Mouse (Mus musculus) myocyte (in vitro differentiated cells): ENCODE data around the gene Togaram2. TPM values are rescaled to one million over a fixed set of nuclear protein-coding genes. Genes with fewer than 3 reads are reported as not detected.
"Not testable (repeated sequence)": the region's sequence is repeated elsewhere in the genome, so short reads cannot be mapped to it uniquely, and the experiment has no call there.

Source experiments
- H3K27me3 ChIP-seq: one replicate; pipeline ENCODE4 v1.6.1; 2011; ENCODE audit not compliant: control insufficient read depth, insufficient read depth, insufficient read length
- H3K36me3 ChIP-seq: one replicate; pipeline ENCODE4 v1.6.1; 2011; ENCODE audit not compliant: control insufficient read depth, insufficient read depth
- H3K4me2 ChIP-seq: one replicate; pipeline ENCODE4 v1.6.1; 2011; ENCODE audit warnings: low read depth, control low read depth
- H3K4me3 ChIP-seq: one replicate; pipeline ENCODE4 v1.5.1; 2011; ENCODE audit warnings: mild to moderate bottlenecking, control low read depth, moderate library complexity
- H3K79me2 ChIP-seq: one replicate; pipeline ENCODE4 v1.6.1; 2011; ENCODE audit not compliant: control insufficient read depth, insufficient read depth
- H3ac ChIP-seq: one replicate; pipeline ENCODE4 v1.6.1; 2011; ENCODE audit not compliant: control insufficient read depth, insufficient read length
- CEBPB ChIP-seq: IDR thresholded peaks from 2 replicates; pipeline ENCODE4 v1.6.1; 2011; ENCODE audit warnings: mild to moderate bottlenecking, moderate library complexity; ENCODE audit not compliant: poor library complexity, insufficient read depth, severe bottlenecking
- E2F4 ChIP-seq: IDR thresholded peaks from one replicate; pipeline ENCODE4 v1.6.1; 2011; ENCODE audit warnings: mild to moderate bottlenecking, control low read depth, moderate library complexity; ENCODE audit not compliant: insufficient read depth
- MAX ChIP-seq: IDR thresholded peaks from one replicate; pipeline ENCODE4 v1.6.1; 2011; ENCODE audit warnings: low read depth, mild to moderate bottlenecking, control low read depth
- MYOD1 ChIP-seq, 3 experiments: IDR thresholded peaks; one replicate each; pipeline ENCODE4 v1.6.1; 2011; ENCODE audit warnings: control low read depth in 2 of 3, low read depth in 2 of 3, mild to moderate bottlenecking in 2 of 3, moderate library complexity in 1 of 3; ENCODE audit not compliant: insufficient read length in 2 of 3, control insufficient read depth in 1 of 3
- MYOG ChIP-seq, 3 experiments: IDR thresholded peaks; one replicate each; pipeline ENCODE4 v1.6.1; 2011; ENCODE audit warnings: control low read depth in 2 of 3, low read depth in 2 of 3, mild to moderate bottlenecking in 2 of 3; ENCODE audit not compliant: insufficient read length in 2 of 3, control insufficient read depth in 1 of 3, insufficient read depth in 1 of 3
- POLR2A ChIP-seq: IDR thresholded peaks from one replicate; pipeline ENCODE4 v1.6.1; 2011; ENCODE audit warnings: low read depth, mild to moderate bottlenecking, control low read depth, moderate library complexity; ENCODE audit not compliant: insufficient read length
- POLR2AphosphoS2 ChIP-seq: IDR thresholded peaks from one replicate; pipeline ENCODE4 v1.6.1; 2011; ENCODE audit warnings: low read depth, control low read depth; ENCODE audit not compliant: insufficient read length
- REST ChIP-seq: IDR thresholded peaks from one replicate; pipeline ENCODE4 v1.6.1; 2011; ENCODE audit warnings: mild to moderate bottlenecking, control low read depth, moderate library complexity; ENCODE audit not compliant: insufficient read depth, insufficient read length
- SRF ChIP-seq: IDR thresholded peaks from one replicate; pipeline ENCODE4 v1.6.1; 2011; ENCODE audit warnings: low read depth; ENCODE audit not compliant: control insufficient read depth, insufficient read length
- TCF12 ChIP-seq: IDR thresholded peaks from one replicate; pipeline ENCODE4 v1.6.1; 2011; ENCODE audit warnings: mild to moderate bottlenecking, control low read depth; ENCODE audit not compliant: poor library complexity, insufficient read depth, severe bottlenecking
- TCF3 ChIP-seq: IDR thresholded peaks from one replicate; pipeline ENCODE4 v1.6.1; 2011; ENCODE audit warnings: low read depth, control low read depth; ENCODE audit not compliant: insufficient read length
- USF1 ChIP-seq: IDR thresholded peaks from one replicate; pipeline ENCODE4 v1.6.1; 2011; ENCODE audit warnings: low read depth, mild to moderate bottlenecking, control low read depth, moderate library complexity
- polyA plus RNA-seq: library from polyadenylated mRNA; unstranded; fragments of >200 nt; fragmentation: generic; extraction: Trizol; gene quantifications from one replicate; pipeline ENCODE4 v1.2.1, GENCODE M21; 2012; ENCODE audit warnings: missing spikeins

Togaram2 gene
- polyA plus RNA-seq, 1 experiment, result 0.31 TPM

GRCm38 (mm10) chr17:71760536-71760935 lies 87.5 kb downstream of the Togaram2 start:
- Histone ChIP-seq H3K4me3 (no peak overlapping the region), H3K79me2 (no peaks in the 10 kb centered on the region), H3K36me3 (no peaks in the 10 kb centered on the region), H3ac (no peak overlapping the region), H3K4me2 (no peak overlapping the region), H3K27me3 (no peaks in the 10 kb centered on the region)
- TF ChIP-seq TCF3 (no peak), POLR2AphosphoS2 (no peak), MYOG (IDR thresholded peaks at IDR 0.05; ENCODE audit: control insufficient read depth in 1 of 3, insufficient read depth in 1 of 3, insufficient read length in 2 of 3, low read depth in 2 of 3) (no peak), MYOD1 (IDR thresholded peaks at IDR 0.05; ENCODE audit: control insufficient read depth in 1 of 3, insufficient read length in 2 of 3, low read depth in 2 of 3) (no peak), TCF12 (no peak), E2F4 (no peak), SRF (no peak), CEBPB (no peak), USF1 (no peak), POLR2A (no peak), MAX (no peak), REST (no peak)

GRCm38 (mm10) chr17:71768173-71768572 lies 95.1 kb downstream of the Togaram2 start, which contains the start of gene Clip4:
TSS of gene Clip4 (plus strand) at chr17:71768473.
- not testable (repeated sequence) for H3K79me2 ChIP-seq, H3K27me3 ChIP-seq, H3K36me3 ChIP-seq, H3ac ChIP-seq, H3K4me2 ChIP-seq, H3K4me3 ChIP-seq

DNA sequence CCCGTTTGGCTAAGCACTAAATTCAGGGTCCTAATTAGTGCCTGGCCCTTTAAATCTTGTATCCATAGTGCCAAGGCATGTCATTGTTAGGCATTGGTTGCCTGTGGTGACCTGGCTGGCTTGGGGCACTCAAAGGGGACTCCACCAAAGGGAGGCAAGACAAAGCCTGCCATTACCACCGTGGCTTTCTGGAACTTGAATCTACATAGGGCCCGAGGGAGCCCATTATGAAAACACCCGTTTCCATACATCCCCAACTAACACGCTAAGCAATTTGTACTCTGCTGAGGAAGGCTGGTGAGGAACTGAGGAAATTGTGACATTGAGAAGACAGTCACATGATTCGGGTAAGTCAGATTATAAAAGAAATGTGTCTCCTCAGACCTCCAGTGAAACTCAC lies 96.5 kb downstream of the Togaram2 start:
- Histone ChIP-seq H3K27me3 (no peaks in the 10 kb centered on the region), H3K79me2 (no peaks in the 10 kb centered on the region), H3K4me2 (no peak overlapping the region), H3K36me3 (no peaks in the 10 kb centered on the region), H3K4me3 (no peak overlapping the region), H3ac (no peak overlapping the region)
- no peak for TF ChIP-seq TCF3
- no peak for TF ChIP-seq POLR2AphosphoS2
- TF ChIP-seq E2F4, result no peak
- TF ChIP-seq MYOD1 (IDR thresholded peaks at IDR 0.05; ENCODE audit: control insufficient read depth in 1 of 3, insufficient read length in 2 of 3, low read depth in 2 of 3), result no peak
- TF ChIP-seq TCF12, result no peak
- no peak for TF ChIP-seq SRF
- TF ChIP-seq MAX, result no peak
- no peak for TF ChIP-seq USF1
- no peak for TF ChIP-seq CEBPB
- TF ChIP-seq MYOG (IDR thresholded peaks at IDR 0.05; ENCODE audit: control insufficient read depth in 1 of 3, insufficient read depth in 1 of 3, insufficient read length in 2 of 3, low read depth in 2 of 3), result no peak
- TF ChIP-seq REST, result no peak
- no peak for TF ChIP-seq POLR2A

- Histone ChIP-seq H3ac (no peak overlapping the region), H3K27me3 (no peaks in the 10 kb centered on the region), H3K4me2 (no peak overlapping the region), H3K4me3 (no peak overlapping the region), H3K36me3 (no peaks in the 10 kb centered on the region), H3K79me2 (no peaks in the 10 kb centered on the region)
- no peak for TF ChIP-seq USF1
- no peak for TF ChIP-seq MYOG (IDR thresholded peaks at IDR 0.05; ENCODE audit: control insufficient read depth in 1 of 3, insufficient read depth in 1 of 3, insufficient read length in 2 of 3, low read depth in 2 of 3)
- TF ChIP-seq MAX, result no peak
- no peak for TF ChIP-seq POLR2AphosphoS2
- no peak for TF ChIP-seq MYOD1 (IDR thresholded peaks at IDR 0.05; ENCODE audit: control insufficient read depth in 1 of 3, insufficient read length in 2 of 3, low read depth in 2 of 3)
- no peak for TF ChIP-seq CEBPB
- TF ChIP-seq POLR2A, result no peak
- TF ChIP-seq E2F4, result no peak
- no peak for TF ChIP-seq REST
- TF ChIP-seq TCF3, result no peak
- no peak for TF ChIP-seq SRF
- no peak for TF ChIP-seq TCF12
These were observed 97.6 kb downstream of the Togaram2 start for GRCm38 (mm10) chr17:71770696-71771095.

- TF ChIP-seq TCF3, result no peak
- TF ChIP-seq CEBPB, result no peak
- peak in 1 of 3 experiments; percentile 16 for TF ChIP-seq MYOD1 (IDR thresholded peaks at IDR 0.05; ENCODE audit: control insufficient read depth in 1 of 3, insufficient read length in 2 of 3, low read depth in 2 of 3)
- no peak for TF ChIP-seq POLR2A
- H3K4me2 ChIP-seq, result no peak overlapping the region
These were observed 101.1 kb downstream of the Togaram2 start for GRCm38 (mm10) chr17:71774173-71774572.

More at GRCm38 (mm10) chr17:71774173-71774572, 101.1 kb downstream of the Togaram2 start:
- Histone ChIP-seq H3ac (no peak overlapping the region), H3K4me3 (no peak overlapping the region), H3K27me3 (no peaks in the 10 kb centered on the region), H3K79me2 (no peaks in the 10 kb centered on the region), H3K36me3 (no peaks in the 10 kb centered on the region)
